Mouse (Mus musculus) erythroblast, embryonic 14.5 days (primary cell): ENCODE results near the gene Ciart. TPM values are rescaled to one million over a fixed set of nuclear protein-coding genes. Genes with fewer than 3 reads are reported as not detected.
"Not testable (repeated sequence)": the region's sequence is repeated elsewhere in the genome, so short reads cannot be mapped to it uniquely, and the experiment has no call there.

Experiments
- H3K27me3 ChIP-seq: 2 replicates; pipeline ENCODE4 v1.6.1; 2012; ENCODE audit warnings: inconsistent platforms; ENCODE audit not compliant: control insufficient read depth
- H3K36me3 ChIP-seq: 2 replicates; pipeline ENCODE4 v1.6.1; 2012; ENCODE audit warnings: mild to moderate bottlenecking, inconsistent platforms; ENCODE audit not compliant: control insufficient read depth
- H3K4me1 ChIP-seq: 2 replicates; pipeline ENCODE4 v1.6.1; 2012; ENCODE audit warnings: inconsistent platforms; ENCODE audit not compliant: control insufficient read depth
- H3K4me3 ChIP-seq: replicated peaks from 2 replicates; pipeline ENCODE3; 2012; ENCODE audit warnings: moderate library complexity, mild to moderate bottlenecking, inconsistent platforms
- H3K9me3 ChIP-seq: 2 replicates; pipeline ENCODE4 v1.6.1; 2012; ENCODE audit warnings: low read length, inconsistent platforms, mixed read lengths; ENCODE audit not compliant: control insufficient read depth
- GATA1 ChIP-seq: IDR thresholded peaks from 2 replicates; pipeline ENCODE4 v1.6.1; 2012; ENCODE audit warnings: low read length, inconsistent platforms, mixed read lengths
- TAL1 ChIP-seq: IDR thresholded peaks from 3 replicates; pipeline ENCODE4 v1.6.1; 2012; ENCODE audit warnings: low read length, inconsistent platforms, mixed read lengths
- polyA plus RNA-seq: library from polyadenylated mRNA; stranded (reverse); fragments of >175 nt; gene quantifications from 2 replicates; pipeline ENCODE4 v1.2.3, GENCODE M21; 2012

Gene Ciart
- 0.05 and 0.33 TPM in 2 replicates for polyA plus RNA-seq

- no peak for TF ChIP-seq GATA1
- TF ChIP-seq TAL1 = no peak
- Histone ChIP-seq H3K9me3 (peaks cover 9% of the 10 kb centered on the region), H3K36me3 (no peaks in the 10 kb centered on the region; the same call in 1 of the 2 replicates), H3K4me1 (peaks cover 17% of the 10 kb centered on the region), H3K27me3 (peaks cover 52% of the 10 kb centered on the region), H3K4me3 (peak within 1 kb of the TSS; percentile 63)
These were observed at the start of gene Ciart for GRCm38 (mm10) chr3:95881979-95882815. Gene Ciart (minus strand): TSS chr3:95882251.

DNA sequence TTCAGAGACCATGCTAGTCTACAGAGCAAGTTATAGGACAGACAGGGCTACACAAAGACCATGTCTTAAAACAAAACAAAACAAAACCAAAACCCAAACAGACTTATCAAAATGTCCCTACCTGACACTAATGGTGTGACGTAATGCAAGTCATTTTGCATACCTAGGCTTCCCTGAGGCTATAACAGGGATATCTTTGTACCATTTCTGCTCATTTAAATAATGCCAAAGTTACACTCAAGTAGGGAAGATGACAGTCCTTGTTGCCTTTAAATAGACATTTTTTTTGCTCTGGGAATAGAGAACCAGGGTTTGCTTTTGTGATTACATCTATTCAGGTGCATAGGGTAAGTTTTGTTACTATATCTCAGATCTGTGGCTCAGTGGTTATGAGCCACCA, 49.4 kb upstream of the Ciart start:
- TF ChIP-seq TAL1 (no peak), GATA1 (no peak)
- Histone ChIP-seq H3K36me3 (peaks cover 47% of the 10 kb centered on the region), H3K9me3 (no peaks in the 10 kb centered on the region), H3K27me3 (no peaks in the 10 kb centered on the region), H3K4me3 (peak overlapping the region; percentile 97), H3K4me1 (peaks cover 35% of the 10 kb centered on the region)

DNA sequence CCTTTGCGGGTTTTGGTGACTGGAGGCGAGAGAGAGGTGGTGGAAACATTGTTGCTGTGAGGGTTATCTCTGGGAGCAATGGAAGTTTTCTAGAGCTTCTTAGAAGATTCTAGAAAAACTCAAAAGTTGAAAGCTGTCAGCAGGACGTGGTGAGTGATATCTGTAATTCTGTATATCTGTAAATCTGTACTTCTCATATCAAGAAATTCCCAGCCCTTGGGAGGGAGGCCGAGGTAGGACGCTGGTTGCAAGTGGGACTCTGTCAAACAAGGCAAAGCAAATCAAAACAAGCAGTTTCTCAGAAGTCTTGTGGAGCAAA, 48.4 kb upstream of the Ciart start:
- Histone ChIP-seq H3K36me3 (peaks cover 39% of the 10 kb centered on the region), H3K4me3 (peak overlapping the region; percentile 97), H3K4me1 (peaks cover 35% of the 10 kb centered on the region), H3K9me3 (no peaks in the 10 kb centered on the region), H3K27me3 (no peaks in the 10 kb centered on the region)
- TF ChIP-seq GATA1 (no peak), TAL1 (no peak)

GRCm38 (mm10) chr3:95929581-95930470, 47.8 kb upstream of the Ciart start:
- TF ChIP-seq GATA1 = no peak
- TF ChIP-seq TAL1 = no peak

DNA sequence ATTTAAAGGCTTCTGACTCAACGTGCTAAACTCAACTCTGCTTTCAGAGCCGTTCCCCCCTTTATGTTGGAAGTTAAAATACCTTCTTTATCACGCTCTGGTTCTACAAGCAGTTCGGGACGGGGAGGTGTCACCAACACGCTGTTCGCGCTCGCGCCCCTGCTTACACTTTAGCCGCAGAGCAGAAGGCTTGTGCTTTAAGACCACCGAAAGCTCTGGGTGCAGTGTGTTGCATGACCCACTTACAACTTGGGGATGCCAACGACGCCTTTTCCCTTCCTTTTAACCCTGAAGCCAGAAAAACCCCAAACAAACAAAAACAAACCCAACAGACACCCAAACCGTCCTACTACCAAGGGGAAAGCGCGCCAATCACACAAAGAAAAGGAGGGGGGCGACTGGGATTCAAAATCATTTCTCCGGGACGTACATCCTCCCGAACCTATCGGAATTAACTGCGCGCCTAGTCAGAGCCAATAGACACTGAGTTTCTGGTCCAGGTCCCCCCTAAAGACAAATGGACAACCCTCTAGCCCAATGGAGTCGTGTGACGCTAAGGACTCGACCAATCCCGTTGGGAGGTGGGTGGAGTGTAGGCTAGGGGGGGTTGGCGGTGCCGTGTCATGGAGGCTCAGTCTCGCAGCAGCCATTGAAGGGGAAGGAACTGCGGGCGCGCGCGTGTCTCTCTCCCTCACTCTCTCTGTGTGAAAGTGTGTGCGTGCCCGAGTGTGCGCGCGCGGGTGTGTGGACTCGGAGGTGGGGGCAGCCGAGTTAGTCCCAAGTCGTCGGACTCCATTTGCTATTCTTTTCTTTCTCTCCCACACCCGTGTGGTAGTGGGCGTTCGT, 46.8 kb upstream of the Ciart start, which contains the start of gene Anp32e:
Gene Anp32e (plus strand): TSS at position 589 of the 846 bp plus-strand sequence.
- no peak for TF ChIP-seq TAL1
- no peak for TF ChIP-seq GATA1

More at GRCm38 (mm10) chr3:95929581-95930470, 47.8 kb upstream of the Ciart start:
- Histone ChIP-seq H3K27me3 (no peaks in the 10 kb centered on the region), H3K4me1 (peaks cover 35% of the 10 kb centered on the region), H3K9me3 (no peaks in the 10 kb centered on the region), H3K36me3 (peaks cover 33% of the 10 kb centered on the region), H3K4me3 (peak overlapping the region; percentile 97)

DNA sequence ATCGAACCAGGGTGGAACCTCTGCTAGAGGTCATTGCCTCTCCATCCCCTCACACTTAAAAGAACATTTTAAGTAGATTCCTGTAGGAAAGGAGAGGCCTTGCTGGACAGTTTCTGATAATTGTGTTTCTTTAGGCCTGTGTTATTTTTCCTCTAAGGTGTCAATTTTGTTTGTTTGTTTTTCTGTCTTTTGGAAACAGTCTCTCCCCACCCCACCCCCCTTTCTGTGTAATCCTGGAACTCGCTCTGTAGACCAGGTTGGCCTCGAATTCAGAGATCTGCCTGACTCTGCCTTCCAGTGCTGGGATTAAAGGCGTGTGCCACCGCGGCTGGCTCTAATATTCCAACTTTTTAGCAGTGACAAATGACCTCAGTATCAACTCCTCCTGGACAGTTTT, 46.2 kb upstream of the Ciart start:
- no peaks in the 10 kb centered on the region for H3K9me3 ChIP-seq
- TF ChIP-seq GATA1 (no peak), TAL1 (no peak)
- H3K36me3 ChIP-seq = peaks cover 17% of the 10 kb centered on the region
- no peaks in the 10 kb centered on the region for H3K27me3 ChIP-seq
- peak overlapping the region; percentile 97 for H3K4me3 ChIP-seq
- peaks cover 33% of the 10 kb centered on the region for H3K4me1 ChIP-seq

More for the DNA sequence above, 46.8 kb upstream of the Ciart start, which contains the start of gene Anp32e:
- H3K36me3 ChIP-seq = peaks cover 24% of the 10 kb centered on the region
- H3K9me3 ChIP-seq = no peaks in the 10 kb centered on the region
- peak within 1 kb of the TSS; percentile 97 for H3K4me3 ChIP-seq
- peaks cover 34% of the 10 kb centered on the region for H3K4me1 ChIP-seq
- H3K27me3 ChIP-seq = no peaks in the 10 kb centered on the region

DNA sequence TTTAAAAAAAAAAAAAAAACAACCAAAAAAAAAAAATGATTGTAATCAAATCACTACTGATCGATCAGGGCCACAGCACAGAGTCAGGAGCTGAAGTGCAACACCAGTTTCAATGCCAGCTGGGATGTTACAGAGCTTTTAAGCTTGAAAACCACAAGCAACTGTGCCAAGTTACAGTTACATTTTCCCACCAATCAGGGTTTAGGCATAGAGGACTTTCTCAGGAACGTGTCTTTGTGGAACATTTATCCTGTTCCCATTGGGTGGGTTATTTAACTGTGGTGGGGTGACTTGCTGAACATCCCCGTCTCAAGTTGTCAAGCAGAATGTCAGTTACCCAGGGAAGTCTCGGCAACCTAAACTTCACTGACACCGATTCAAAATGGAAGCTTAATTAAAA, 43.0 kb upstream of the Ciart start:
- no peaks in the 10 kb centered on the region for H3K27me3 ChIP-seq
- no peaks in the 10 kb centered on the region for H3K9me3 ChIP-seq
- TF ChIP-seq GATA1 (no peak), TAL1 (no peak)
- no peaks in the 10 kb centered on the region; the same call in 1 of the 2 replicates for H3K36me3 ChIP-seq
- no peak overlapping the region for H3K4me3 ChIP-seq
- peaks cover 15% of the 10 kb centered on the region for H3K4me1 ChIP-seq

GRCm38 (mm10) chr3:95924185-95924584, 42.1 kb upstream of the Ciart start:
- no peak overlapping the region for H3K4me3 ChIP-seq
- H3K4me1 ChIP-seq = peaks cover 15% of the 10 kb centered on the region
- H3K27me3 ChIP-seq = no peaks in the 10 kb centered on the region; the same call in 1 of the 2 replicates

DNA sequence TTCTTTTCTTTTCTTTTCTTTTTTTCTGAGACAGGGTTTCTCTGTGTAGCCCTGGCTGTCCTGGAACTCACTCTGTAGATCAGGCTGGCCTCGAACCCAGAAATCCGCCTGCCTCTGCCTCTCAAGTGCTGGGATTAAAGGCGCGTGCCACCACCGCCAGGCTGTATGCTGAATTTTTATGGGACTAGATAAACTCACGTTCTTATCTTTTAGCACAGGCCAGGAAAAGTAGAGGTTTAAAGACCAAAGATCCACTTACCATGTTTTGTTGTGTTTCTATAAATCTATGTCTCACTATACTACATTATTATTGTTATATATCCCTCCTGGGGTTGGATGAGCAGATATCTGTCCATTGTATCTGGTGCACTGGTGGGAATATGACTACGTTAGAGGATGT, 41.4 kb upstream of the Ciart start:
- H3K4me3 ChIP-seq, H3K27me3 ChIP-seq, H3K36me3 ChIP-seq, H3K9me3 ChIP-seq: not testable (repeated sequence)
- H3K4me1 ChIP-seq = peaks cover 12% of the 10 kb centered on the region

More at GRCm38 (mm10) chr3:95924185-95924584, 42.1 kb upstream of the Ciart start:
- Histone ChIP-seq H3K36me3 (no peaks in the 10 kb centered on the region; the same call in 1 of the 2 replicates), H3K9me3 (no peaks in the 10 kb centered on the region)
- no peak for TF ChIP-seq TAL1

DNA sequence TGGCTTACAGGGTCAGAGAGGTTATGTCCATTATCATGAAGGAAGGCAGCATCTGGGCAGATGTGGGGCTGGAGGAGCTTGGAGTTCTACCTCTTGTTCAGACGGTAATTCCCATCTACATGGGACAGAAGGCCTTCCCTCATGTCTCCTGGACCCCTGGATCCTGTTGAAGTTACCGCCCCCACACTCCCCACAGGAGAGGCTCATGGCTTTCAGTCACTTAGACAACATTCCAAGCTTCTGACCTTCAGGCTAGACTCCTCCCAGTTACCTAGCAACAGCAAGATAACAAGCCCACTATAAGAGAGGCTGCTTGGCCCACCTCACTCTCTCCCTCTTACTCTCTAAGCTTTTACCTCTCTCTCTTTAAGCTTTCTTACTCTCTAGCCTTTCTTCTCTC, 38.5 kb upstream of the Ciart start:
- H3K36me3 ChIP-seq, H3K27me3 ChIP-seq, H3K4me3 ChIP-seq, H3K9me3 ChIP-seq, H3K4me1 ChIP-seq: not testable (repeated sequence)
